8 mouse cellular contexts compared by ENCODE assay signal in the genomic region with DNA sequence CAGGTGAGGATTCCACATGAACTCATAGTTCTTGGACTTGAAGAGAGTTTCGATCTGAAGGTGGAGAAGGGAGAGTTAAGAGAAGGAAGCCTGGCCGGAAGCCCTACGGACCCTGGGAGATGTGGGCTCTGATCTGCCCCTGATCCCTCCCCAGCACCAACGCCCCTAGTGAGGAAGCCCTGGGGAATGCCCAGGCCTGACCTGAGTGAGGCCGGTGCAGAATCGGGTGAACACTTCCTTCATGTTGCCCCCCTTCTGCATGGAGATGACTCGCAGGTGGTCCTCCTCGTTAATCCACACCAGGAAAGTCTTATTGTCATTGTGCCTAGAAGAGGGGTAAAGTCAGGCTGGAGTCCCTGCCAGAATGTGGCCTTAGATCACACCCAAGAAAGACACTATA. TPM values are rescaled to one million over a fixed set of nuclear protein-coding genes. Genes with fewer than 3 reads are reported as not detected.
DNase-seq lines count a peak whose midpoint lies in the region; ATAC-seq and TF ChIP-seq lines count a peak whose summit lies in the region.

No protein-coding gene starts in this region.

- no peak for DNase-seq in kidney, postnatal 0 days (ENCODE audit: low spot score)
- no peak for DNase-seq in kidney, postnatal 25 days
- no peak for DNase-seq in embryonic facial prominence, embryonic 14.5 days (ENCODE audit: low spot score)
- DNase-seq in hindbrain, embryonic 14.5 days (ENCODE audit: low spot score): no peak
- DNase-seq in midbrain, postnatal 0 days (ENCODE audit: low spot score): no peak
- no peak for DNase-seq in adrenal gland, postnatal 10 days
- DNase-seq in adrenal gland, adult 2 months: no peak
- DNase-seq in kidney, postnatal 14 days: no peak

- H3K36me3 ChIP-seq in kidney, postnatal 0 days (ENCODE audit: insufficient read depth, low read length): no peaks in the 10 kb centered on the region
- H3K36me3 ChIP-seq in embryonic facial prominence, embryonic 14.5 days (ENCODE audit: control insufficient read depth, insufficient read depth, low read length): 0 out of 2 replicates have a peak, but pooled peaks cover 4% of the 10 kb centered on the region
- H3K36me3 ChIP-seq in hindbrain, embryonic 14.5 days (replicated peaks; ENCODE audit: control insufficient read depth, insufficient read depth): peaks cover 29% of the 10 kb centered on the region
- H3K36me3 ChIP-seq in midbrain, postnatal 0 days (ENCODE audit: insufficient read depth, low read length): no peaks in the 10 kb centered on the region

- peaks cover 17% of the 10 kb centered on the region for H3K27me3 ChIP-seq in kidney, postnatal 0 days (ENCODE audit: insufficient read depth, low read length)
- H3K27me3 ChIP-seq in embryonic facial prominence, embryonic 14.5 days (replicated peaks; ENCODE audit: control insufficient read depth, insufficient read depth, low read length): peaks cover 49% of the 10 kb centered on the region
- no peaks in the 10 kb centered on the region for H3K27me3 ChIP-seq in hindbrain, embryonic 14.5 days (ENCODE audit: control insufficient read depth, insufficient read depth, low read length)
- no peaks in the 10 kb centered on the region for H3K27me3 ChIP-seq in midbrain, postnatal 0 days (ENCODE audit: insufficient read depth, low read length)

- WGBS in kidney, postnatal 0 days: 70% methylated on average over 8 of the region's 8 CpGs
- WGBS in embryonic facial prominence, embryonic 14.5 days: 61% methylated on average over 8 of the region's 8 CpGs
- 36% methylated on average over 8 of the region's 8 CpGs for WGBS in hindbrain, embryonic 14.5 days
- WGBS in midbrain, postnatal 0 days: 23% methylated on average over 8 of the region's 8 CpGs

- H3K4me3 ChIP-seq in kidney, postnatal 0 days (replicated peaks; ENCODE audit: low read depth, low read length): no peak overlapping the region
- H3K4me3 ChIP-seq in embryonic facial prominence, embryonic 14.5 days (ENCODE audit: low read depth, low read length): peak overlapping the region; percentile 63
- peak overlapping the region; percentile 96 for H3K4me3 ChIP-seq in hindbrain, embryonic 14.5 days (replicated peaks; ENCODE audit: low read length)
- peak overlapping the region; percentile 88 for H3K4me3 ChIP-seq in midbrain, postnatal 0 days (ENCODE audit: low read depth, low read length)

- no peaks in the 10 kb centered on the region for H3K9me3 ChIP-seq in kidney, postnatal 0 days (replicated peaks; ENCODE audit: low read length)
- no peaks in the 10 kb centered on the region for H3K9me3 ChIP-seq in embryonic facial prominence, embryonic 14.5 days (ENCODE audit: control insufficient read depth, low read length)
- no peaks in the 10 kb centered on the region for H3K9me3 ChIP-seq in hindbrain, embryonic 14.5 days (ENCODE audit: control insufficient read depth, low read length)
- H3K9me3 ChIP-seq in midbrain, postnatal 0 days (ENCODE audit: low read length): no peaks in the 10 kb centered on the region

- peak overlapping the region; percentile 90 for H3K4me2 ChIP-seq in kidney, postnatal 0 days (ENCODE audit: low read length)
- H3K4me2 ChIP-seq in embryonic facial prominence, embryonic 14.5 days (ENCODE audit: low read depth, low read length): peak overlapping the region; percentile 98
- H3K4me2 ChIP-seq in hindbrain, embryonic 14.5 days (replicated peaks): peak overlapping the region; percentile 95
- H3K4me2 ChIP-seq in midbrain, postnatal 0 days (ENCODE audit: low read depth, low read length, poor library complexity, severe bottlenecking): peak overlapping the region; percentile 63

- H3K27ac ChIP-seq in kidney, postnatal 0 days: no peak overlapping the region
- H3K27ac ChIP-seq in embryonic facial prominence, embryonic 14.5 days (replicated peaks; ENCODE audit: low read depth, low read length): no peak overlapping the region
- H3K27ac ChIP-seq in hindbrain, embryonic 14.5 days: peak overlapping the region; percentile 94; the same call in 1 of the 2 replicates
- H3K27ac ChIP-seq in midbrain, postnatal 0 days (ENCODE audit: low read depth, low read length): no peak overlapping the region

- peaks cover 33% of the 10 kb centered on the region for H3K4me1 ChIP-seq in kidney, postnatal 0 days (replicated peaks; ENCODE audit: insufficient read depth, low read length)
- H3K4me1 ChIP-seq in embryonic facial prominence, embryonic 14.5 days (ENCODE audit: control insufficient read depth, insufficient read depth, low read length): peaks cover 20% of the 10 kb centered on the region
- H3K4me1 ChIP-seq in hindbrain, embryonic 14.5 days (replicated peaks; ENCODE audit: control insufficient read depth, insufficient read depth, low read length): peaks cover 28% of the 10 kb centered on the region
- 0 out of 2 replicates have a peak, but pooled peaks cover 10% of the 10 kb centered on the region for H3K4me1 ChIP-seq in midbrain, postnatal 0 days (ENCODE audit: insufficient read depth, low read length)

- H3K9ac ChIP-seq in kidney, postnatal 0 days (ENCODE audit: low read depth, low read length): no peak overlapping the region
- H3K9ac ChIP-seq in embryonic facial prominence, embryonic 14.5 days (ENCODE audit: low read depth, low read length): no peak overlapping the region
- H3K9ac ChIP-seq in hindbrain, embryonic 14.5 days: peak overlapping the region; percentile 99
- H3K9ac ChIP-seq in midbrain, postnatal 0 days (replicated peaks; ENCODE audit: low read length, poor library complexity, severe bottlenecking): peak overlapping the region; percentile 99

- no peak for TF ChIP-seq CTCF in kidney, postnatal 0 days (IDR thresholded peaks at IDR 0.05; ENCODE audit: low read depth)
- no peak for TF ChIP-seq CTCF in midbrain, postnatal 0 days (IDR thresholded peaks at IDR 0.05)

- ATAC-seq in kidney, postnatal 0 days (replicated peaks; ENCODE audit: low FRiP score, low read depth): no peak
- ATAC-seq in embryonic facial prominence, embryonic 14.5 days (ENCODE audit: low read depth): no peak
- no peak for ATAC-seq in hindbrain, embryonic 14.5 days (ENCODE audit: low FRiP score)
- ATAC-seq in midbrain, postnatal 0 days (ENCODE audit: low FRiP score): no peak

RNA-seq across cellular contexts. Expression of gene Ckb, which starts 2.2 kb away (rescaled TPM):
- polyA plus RNA-seq in kidney, postnatal 0 days (2015; fragmentation: Nextera tagmentation; extraction: Ambion mirVana): 135 and 148 TPM in 2 replicates
- 206 and 208 TPM in 2 replicates for polyA plus RNA-seq in embryonic facial prominence, embryonic 14.5 days (2014; fragmentation: Nextera tagmentation; extraction: Ambion mirVana)
- 1,434 and 1,576 TPM in 2 replicates for polyA plus RNA-seq in hindbrain, embryonic 14.5 days (2014; fragmentation: Nextera tagmentation; extraction: Ambion mirVana)
- 1,673 and 2,112 TPM in 2 replicates for total RNA-seq in midbrain, postnatal 0 days (2014; rRNA removed)
- 1,654 and 1,809 TPM in 2 replicates for polyA plus RNA-seq in midbrain, postnatal 0 days (2015; fragmentation: Nextera tagmentation; extraction: Ambion mirVana)
- 10 to 100 TPM; 46.2 to 53.1 TPM for total RNA-seq in adrenal gland, postnatal 10 days (2021)
- 10 to 100 TPM; 30.9 to 96.5 TPM for total RNA-seq in adrenal gland, adult 2 months (2021)
- 192 and 265 TPM in 2 replicates for polyA plus RNA-seq in adrenal gland, adult 2 months (2012; rRNA removed)

RNA-seq across cellular contexts. Expression of gene Trmt61a, which starts 7.9 kb away (rescaled TPM):
- polyA plus RNA-seq in kidney, postnatal 0 days (2015; fragmentation: Nextera tagmentation; extraction: Ambion mirVana): 6.3 and 6.8 TPM in 2 replicates
- 5.8 and 7.9 TPM in 2 replicates for polyA plus RNA-seq in embryonic facial prominence, embryonic 14.5 days (2014; fragmentation: Nextera tagmentation; extraction: Ambion mirVana)
- polyA plus RNA-seq in hindbrain, embryonic 14.5 days (2014; fragmentation: Nextera tagmentation; extraction: Ambion mirVana): 6.1 and 7.2 TPM in 2 replicates
- total RNA-seq in midbrain, postnatal 0 days (2014; rRNA removed): 23.2 and 27.5 TPM in 2 replicates
- polyA plus RNA-seq in midbrain, postnatal 0 days (2015; fragmentation: Nextera tagmentation; extraction: Ambion mirVana): 8.4 and 8.7 TPM in 2 replicates
- total RNA-seq in adrenal gland, postnatal 10 days (2021): 10 to 100 TPM in 1 of 2 experiments, 1 to 10 TPM in 1; 9.5 to 11.3 TPM
- total RNA-seq in adrenal gland, adult 2 months (2021): 10 to 100 TPM; 13.7 to 15.8 TPM
- polyA plus RNA-seq in adrenal gland, adult 2 months (2012; rRNA removed): 74.9 and 79.6 TPM in 2 replicates

RNA-seq across cellular contexts. Expression of gene Bag5, which starts 43.1 kb away (rescaled TPM):
- 45.7 and 48.9 TPM in 2 replicates for polyA plus RNA-seq in kidney, postnatal 0 days (2015; fragmentation: Nextera tagmentation; extraction: Ambion mirVana)
- 59.0 and 61.5 TPM in 2 replicates for polyA plus RNA-seq in embryonic facial prominence, embryonic 14.5 days (2014; fragmentation: Nextera tagmentation; extraction: Ambion mirVana)
- 65.5 and 71.6 TPM in 2 replicates for polyA plus RNA-seq in hindbrain, embryonic 14.5 days (2014; fragmentation: Nextera tagmentation; extraction: Ambion mirVana)
- total RNA-seq in midbrain, postnatal 0 days (2014; rRNA removed): 28.7 and 43.5 TPM in 2 replicates
- polyA plus RNA-seq in midbrain, postnatal 0 days (2015; fragmentation: Nextera tagmentation; extraction: Ambion mirVana): 68.7 and 70.8 TPM in 2 replicates
- 10 to 100 TPM; 32.1 to 35.4 TPM for total RNA-seq in adrenal gland, postnatal 10 days (2021)
- 10 to 100 TPM; 32.5 to 37.7 TPM for total RNA-seq in adrenal gland, adult 2 months (2021)
- polyA plus RNA-seq in adrenal gland, adult 2 months (2012; rRNA removed): 8.0 and 12.0 TPM in 2 replicates

RNA-seq across cellular contexts. Expression of gene Apopt1, which starts 43.1 kb away (rescaled TPM):
- polyA plus RNA-seq in kidney, postnatal 0 days (2015; fragmentation: Nextera tagmentation; extraction: Ambion mirVana): 57.8 and 61.4 TPM in 2 replicates
- 46.6 and 48.0 TPM in 2 replicates for polyA plus RNA-seq in embryonic facial prominence, embryonic 14.5 days (2014; fragmentation: Nextera tagmentation; extraction: Ambion mirVana)
- polyA plus RNA-seq in hindbrain, embryonic 14.5 days (2014; fragmentation: Nextera tagmentation; extraction: Ambion mirVana): 48.2 and 61.4 TPM in 2 replicates
- total RNA-seq in midbrain, postnatal 0 days (2014; rRNA removed): 17.9 and 27.8 TPM in 2 replicates
- 63.1 and 67.0 TPM in 2 replicates for polyA plus RNA-seq in midbrain, postnatal 0 days (2015; fragmentation: Nextera tagmentation; extraction: Ambion mirVana)
- 10 to 100 TPM; 69.0 to 72.8 TPM for total RNA-seq in adrenal gland, postnatal 10 days (2021)
- total RNA-seq in adrenal gland, adult 2 months (2021): 10 to 100 TPM; 67.7 to 70.0 TPM
- 191 and 279 TPM in 2 replicates for polyA plus RNA-seq in adrenal gland, adult 2 months (2012; rRNA removed)

Comparison
In these comparisons a context has a peak if more than half of its experiments do, and no peak if none do; other contexts are left out.
1. H3K9ac ChIP-seq: peak in hindbrain, embryonic 14.5 days (single experiment) and midbrain, postnatal 0 days (single experiment); none in kidney, postnatal 0 days (single experiment) and embryonic facial prominence, embryonic 14.5 days (single experiment).
2. Peak in every context shown above with its lines, with median percentiles within 50 percentile points of each other: H3K4me2 ChIP-seq.